Mouse (Mus musculus): ENCODE measurements around the gene Pmvk.
A peak's percentile ranks its signal among the peaks of the same experiment; 100 is the strongest.

Pmvk gene

GRCm38 (mm10) chr3:89430171-89431159 lies 23.9 kb upstream of the Pmvk start, which contains the start of gene Pygo2:
TSS of gene Pygo2 (plus strand) at chr3:89430214.
- DNase-seq: peak; percentile 91

DNA sequence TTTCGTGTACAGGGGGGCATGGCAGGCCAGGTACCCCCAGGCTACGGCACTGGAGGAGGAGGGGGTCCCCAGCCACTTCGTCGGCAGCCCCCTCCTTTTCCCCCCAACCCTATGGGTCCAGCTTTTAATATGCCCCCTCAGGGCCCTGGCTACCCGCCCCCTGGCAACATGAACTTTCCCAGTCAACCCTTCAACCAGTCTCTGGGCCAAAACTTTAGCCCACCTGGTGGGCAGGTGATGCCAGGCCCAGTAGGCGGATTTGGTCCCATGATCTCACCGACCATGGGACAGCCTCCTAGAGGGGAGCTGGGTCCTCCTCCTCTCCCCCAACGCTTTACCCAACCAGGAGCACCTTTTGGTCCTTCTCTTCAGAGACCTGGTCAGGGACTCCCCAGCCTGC lies 21.7 kb upstream of the Pmvk start:
- no peak for DNase-seq

- DNase-seq: no peak
Observed at GRCm38 (mm10) chr3:89434532-89434931, 19.8 kb upstream of the Pmvk start.

DNA sequence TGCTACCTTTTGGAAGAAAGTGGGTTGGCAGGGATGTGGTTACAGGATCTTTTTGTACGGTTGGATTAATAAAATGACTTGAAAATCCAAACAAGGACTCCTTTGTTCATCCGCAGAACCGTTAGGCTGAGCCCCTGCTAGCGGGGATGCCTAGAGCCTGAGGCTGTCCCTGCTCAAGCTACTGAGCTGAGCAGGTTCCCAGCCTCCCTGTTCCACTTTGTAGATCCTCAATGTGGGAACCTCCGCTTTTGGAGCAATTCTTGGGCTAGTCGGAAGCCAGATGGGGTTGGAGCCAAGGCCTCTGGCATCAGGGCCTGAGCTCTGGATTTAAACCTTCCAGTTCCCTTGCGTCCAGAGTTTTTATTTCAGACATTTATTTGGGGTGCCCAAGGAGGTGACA lies 19.3 kb upstream of the Pmvk start:
- no peak for DNase-seq

GRCm38 (mm10) chr3:89436176-89437113 lies 17.9 kb upstream of the Pmvk start, which contains the start of gene Pbxip1:
TSS of gene Pbxip1 (plus strand) at chr3:89436706.
- no peak for DNase-seq

GRCm38 (mm10) chr3:89437269-89437668 lies 17.1 kb upstream of the Pmvk start:
- no peak for DNase-seq

DNA sequence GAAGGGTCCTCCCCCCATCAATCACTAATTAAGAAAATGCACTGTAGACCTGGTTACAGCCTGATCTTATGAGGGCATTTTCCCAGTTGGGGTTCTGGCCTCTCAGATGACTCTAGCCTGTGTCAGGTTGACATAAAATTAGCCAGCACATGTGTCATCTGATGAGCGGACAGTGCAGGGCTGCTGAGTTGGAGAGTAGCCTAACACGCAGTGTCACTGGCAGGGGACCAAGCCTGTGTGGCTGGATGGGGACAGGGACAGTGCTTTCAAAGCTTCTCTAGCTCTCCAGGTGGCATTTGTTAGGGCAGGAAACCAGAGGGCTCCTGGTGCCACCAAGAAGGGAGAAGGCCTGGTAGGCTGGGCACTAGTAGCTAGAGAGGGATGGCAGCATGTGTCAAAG lies 13.7 kb upstream of the Pmvk start:
- DNase-seq: no peak

DNA sequence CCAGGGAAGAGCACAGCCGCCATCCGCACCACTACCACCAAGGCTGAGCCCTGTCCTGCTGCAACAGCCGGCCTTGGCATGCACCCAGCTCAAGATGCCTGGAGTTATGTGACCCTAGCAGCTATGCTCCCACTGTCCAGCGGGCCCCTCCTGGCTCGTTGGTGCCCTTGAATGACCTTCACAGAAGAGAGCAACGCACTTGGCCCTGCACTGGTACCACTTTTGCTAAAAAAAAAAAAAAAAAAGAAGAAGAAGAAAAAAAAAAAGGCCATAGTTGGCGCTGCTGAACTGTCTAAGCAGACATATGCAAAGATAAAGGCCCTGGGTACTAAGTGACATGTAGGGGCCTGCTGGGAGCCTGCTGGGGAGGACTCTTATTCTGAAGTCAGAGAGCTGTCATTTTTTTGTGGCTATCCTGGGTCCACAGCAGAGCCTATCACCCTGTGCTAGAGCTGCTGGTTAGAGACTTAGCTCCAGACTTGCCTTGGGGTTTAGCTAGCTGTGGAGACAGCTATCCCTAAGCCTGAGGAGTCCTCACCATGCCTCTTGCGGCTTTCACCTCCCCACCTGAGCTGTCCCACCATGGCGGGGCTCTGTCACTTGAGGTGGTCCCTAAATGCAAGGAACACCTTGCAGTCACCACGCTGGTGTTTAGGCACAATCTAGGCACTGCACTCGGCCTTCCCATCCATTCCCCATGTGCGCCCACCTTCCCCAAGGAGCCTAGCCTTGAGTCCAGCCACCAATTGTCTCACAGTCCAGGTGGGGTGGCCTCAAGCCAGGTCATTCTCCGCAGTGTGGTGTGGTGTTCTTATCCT lies 5.4 kb upstream of the Pmvk start:
- no peak for DNase-seq

GRCm38 (mm10) chr3:89449541-89449940 lies 4.8 kb upstream of the Pmvk start:
- DNase-seq: peak; percentile 66

DNA sequence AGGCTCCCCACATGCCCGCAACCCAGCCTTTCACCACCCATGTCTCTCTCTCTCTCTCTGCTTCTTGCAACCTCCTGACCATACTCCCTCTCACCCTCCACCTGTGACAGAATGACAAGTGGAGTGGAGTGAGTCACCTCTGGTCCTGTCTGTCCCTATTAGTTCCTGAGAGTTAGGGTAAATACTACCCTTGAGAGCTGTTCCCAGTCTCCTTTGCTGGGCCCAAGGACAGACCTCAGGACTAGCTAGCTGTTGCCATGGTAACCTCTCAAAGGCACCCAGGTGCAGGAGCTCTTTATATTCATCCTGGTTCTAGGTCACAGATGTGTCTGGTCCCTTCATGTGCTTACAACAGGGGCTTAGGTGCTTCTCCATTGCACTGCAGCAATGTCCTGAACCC lies 2.4 kb upstream of the Pmvk start:
- DNase-seq: no peak

- DNase-seq: no peak
Observed at GRCm38 (mm10) chr3:89455786-89456285, 1.5 kb downstream of the Pmvk start.

GRCm38 (mm10) chr3:89456726-89457665 lies 2.7 kb downstream of the Pmvk start:
- peak; percentile 45 for DNase-seq

DNA sequence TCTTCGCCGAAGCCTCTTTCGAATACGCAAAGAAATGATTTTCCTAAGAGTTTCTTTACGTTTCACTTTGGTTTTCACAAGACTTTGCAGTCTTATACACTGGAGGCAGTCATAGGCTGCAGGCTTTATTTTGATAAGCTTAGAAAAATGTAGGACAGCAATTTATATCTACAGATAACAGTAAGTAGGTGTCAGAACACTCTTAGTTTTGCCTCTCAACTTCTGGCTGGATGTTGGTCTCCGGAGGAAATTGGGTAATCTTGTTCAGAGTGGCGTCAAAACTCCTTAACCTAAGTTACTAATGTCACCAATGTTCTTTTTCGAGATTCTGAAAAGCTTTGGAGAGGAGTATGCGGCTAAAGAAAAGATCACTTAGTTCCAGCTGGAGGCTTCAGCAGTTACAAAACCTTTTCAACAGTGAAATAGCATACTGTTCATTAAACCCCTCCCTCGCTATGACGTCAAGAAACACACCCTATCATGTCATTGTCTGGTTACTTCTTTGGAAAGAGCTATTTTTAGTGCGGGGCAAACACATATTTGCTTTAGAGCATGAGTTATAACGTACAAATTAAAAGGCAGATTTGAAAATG lies 4.1 kb downstream of the Pmvk start:
- no peak for DNase-seq

DNA sequence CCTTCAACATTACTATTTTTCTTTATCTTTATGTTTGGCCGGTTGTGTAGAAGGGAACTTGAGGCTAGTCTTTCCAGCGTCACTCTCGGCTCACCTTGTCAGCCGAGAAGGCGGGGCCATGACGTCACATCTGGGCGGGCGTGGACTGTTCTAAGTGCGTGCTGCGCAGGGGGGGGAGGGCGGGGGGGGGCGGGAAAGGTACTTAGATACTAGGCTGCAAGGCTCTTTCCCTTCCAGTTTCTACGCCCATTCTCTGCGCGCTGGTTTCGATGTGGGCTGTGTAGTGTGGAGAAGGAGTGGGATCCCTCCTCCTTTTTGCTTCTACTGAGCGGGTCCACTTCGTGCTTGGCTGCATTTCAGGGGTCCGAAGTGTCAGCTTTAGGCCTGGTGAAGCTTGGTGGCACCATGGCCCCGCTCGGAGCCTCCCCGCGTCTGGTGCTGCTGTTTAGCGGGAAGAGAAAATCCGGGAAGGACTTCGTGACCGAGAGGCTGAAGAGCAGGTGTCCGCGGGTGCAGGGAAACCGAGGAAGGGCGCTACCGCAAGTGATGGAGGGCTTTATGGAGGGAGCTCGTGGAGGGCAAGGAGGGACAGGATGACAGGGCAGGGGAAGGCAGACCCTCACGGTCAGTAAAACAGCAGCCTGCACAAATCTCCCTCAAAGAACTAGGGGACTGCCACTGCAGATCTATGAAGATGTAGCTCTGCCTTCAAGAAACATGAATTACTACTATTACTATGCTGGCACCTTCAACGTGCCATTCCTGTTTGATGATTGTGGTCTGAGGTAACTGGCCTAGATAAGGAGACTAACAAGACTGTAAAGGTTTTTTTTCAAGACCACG lies 4.8 kb downstream of the Pmvk start:
- DNase-seq: peak; percentile 87

GRCm38 (mm10) chr3:89468268-89468667 lies 13.9 kb downstream of the Pmvk start:
- DNase-seq: no peak

GRCm38 (mm10) chr3:89472280-89472679 lies 17.9 kb downstream of the Pmvk start:
- DNase-seq: no peak

GRCm38 (mm10) chr3:89473838-89474237 lies 19.5 kb downstream of the Pmvk start:
- no peak for DNase-seq

DNA sequence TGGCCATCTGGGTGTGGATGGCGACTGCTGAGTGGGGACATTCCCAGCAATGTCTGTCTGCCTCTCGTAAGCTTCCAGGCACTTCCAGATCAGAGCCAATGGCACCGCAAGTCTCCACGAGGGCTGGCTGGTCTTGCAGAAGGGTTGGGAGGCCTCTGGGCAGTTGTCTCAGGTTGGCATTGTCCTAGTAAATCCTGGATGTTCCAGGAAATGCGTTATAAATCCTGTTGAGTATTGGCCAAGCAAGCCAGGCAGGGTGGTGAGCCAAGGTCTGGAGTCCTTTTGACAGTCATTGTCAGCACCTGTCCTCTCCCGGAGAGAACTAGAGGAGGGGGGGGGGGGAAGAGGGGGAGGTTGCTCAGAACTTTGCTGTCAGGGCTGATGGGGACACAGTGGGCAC lies 24.7 kb downstream of the Pmvk start:
- no peak for DNase-seq

GRCm38 (mm10) chr3:89481488-89481887 lies 27.1 kb downstream of the Pmvk start:
- no peak for DNase-seq

GRCm38 (mm10) chr3:89482249-89482648 lies 27.9 kb downstream of the Pmvk start:
- DNase-seq: no peak
